Mouse (Mus musculus) lung, postnatal 36 days (tissue): Measurements from ENCODE around the gene Ccna1.
A peak's percentile ranks its signal among the peaks of the same experiment; 100 is the strongest.

Experiments used
- DNase-seq: peaks from one replicate; pipeline ENCODE4 v3.0.0; 2022; ENCODE audit warnings: mixed read lengths

The Ccna1 gene

GRCm38 (mm10) chr3:55065738-55066665, 10.7 kb upstream of the Ccna1 start:
- no peak for DNase-seq

GRCm38 (mm10) chr3:55064396-55064795, 9.1 kb upstream of the Ccna1 start:
- DNase-seq = peak; percentile 72

GRCm38 (mm10) chr3:55062653-55063052, 7.4 kb upstream of the Ccna1 start:
- no peak for DNase-seq

GRCm38 (mm10) chr3:55056376-55056775, 1.1 kb upstream of the Ccna1 start:
- no peak for DNase-seq

GRCm38 (mm10) chr3:55055747-55056120, 433 bp upstream of the Ccna1 start:
- DNase-seq = no peak

GRCm38 (mm10) chr3:55054231-55054630, 1.1 kb downstream of the Ccna1 start:
- DNase-seq = no peak

GRCm38 (mm10) chr3:55044601-55045370, 10.5 kb downstream of the Ccna1 start:
- DNase-seq = peak; percentile 10

- no peak for DNase-seq
These were observed 17.7 kb downstream of the Ccna1 start for GRCm38 (mm10) chr3:55037608-55038007.

GRCm38 (mm10) chr3:55027271-55027840, 27.9 kb downstream of the Ccna1 start:
- DNase-seq = peak; percentile 1

GRCm38 (mm10) chr3:55025502-55025901, 29.8 kb downstream of the Ccna1 start:
- no peak for DNase-seq

GRCm38 (mm10) chr3:55023347-55023746, 32.0 kb downstream of the Ccna1 start:
- no peak for DNase-seq

GRCm38 (mm10) chr3:55022247-55022646, 33.1 kb downstream of the Ccna1 start:
- no peak for DNase-seq

GRCm38 (mm10) chr3:55012536-55012935, 42.8 kb downstream of the Ccna1 start:
- DNase-seq = no peak

GRCm38 (mm10) chr3:55011681-55012080, 43.6 kb downstream of the Ccna1 start:
- no peak for DNase-seq

GRCm38 (mm10) chr3:55008965-55009741, 46.1 kb downstream of the Ccna1 start:
- DNase-seq = no peak

- no peak for DNase-seq
These were observed 51.3 kb downstream of the Ccna1 start for GRCm38 (mm10) chr3:55004036-55004435.

- no peak for DNase-seq
These were observed 53.6 kb downstream of the Ccna1 start for GRCm38 (mm10) chr3:55001677-55002076.
